Mouse (Mus musculus): ENCODE results near the gene 4933428M09Rik. TPM values are rescaled to one million over a fixed set of nuclear protein-coding genes. Genes with fewer than 3 reads are reported as not detected.

Gene 4933428M09Rik
- polyA plus RNA-seq, 1 experiment from 2014 or later = not detected

DNA sequence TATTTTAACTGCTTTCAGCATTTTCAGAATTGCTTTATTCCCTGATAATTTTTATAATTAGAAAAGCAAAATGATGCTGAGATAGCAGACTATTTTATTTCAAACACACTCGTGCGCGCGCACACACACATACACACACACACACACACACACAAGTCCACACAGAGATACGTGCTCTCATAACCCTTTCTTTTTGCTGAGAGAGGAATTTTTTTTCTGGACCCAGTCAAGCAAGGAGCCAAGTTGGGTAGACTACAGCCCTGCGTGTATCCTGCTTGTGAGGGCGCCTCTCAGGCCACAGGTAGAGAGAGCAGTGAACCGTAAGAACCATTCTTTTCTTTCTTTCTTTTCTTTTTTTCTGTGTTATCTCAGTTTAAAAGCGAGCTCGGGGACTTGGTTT is 38.7 kb downstream of the 4933428M09Rik start:
- Histone ChIP-seq H3K27me3 (ENCODE audit: control insufficient read depth, insufficient read depth, low read depth, low read length) (no peaks in the 10 kb centered on the region), H3K4me1 (replicated peaks; ENCODE audit: control insufficient read depth, insufficient read depth, low read length) (no peaks in the 10 kb centered on the region), H3K27ac (ENCODE audit: low read length) (peak overlapping the region; percentile 69), H3K9me3 (ENCODE audit: control insufficient read depth, low read length) (no peaks in the 10 kb centered on the region), H3K4me3 (ENCODE audit: low read length) (peak overlapping the region; percentile 49), H3K9ac (ENCODE audit: low read length) (peak overlapping the region; percentile 56), H3K36me3 (ENCODE audit: control insufficient read depth, insufficient read depth, low read length) (no peaks in the 10 kb centered on the region), H3K4me2 (ENCODE audit: low read depth, low read length) (peak overlapping the region; percentile 49)
- ATAC-seq (ENCODE audit: low read depth) = peak; percentile 52; the same call in 1 of the 2 replicates
- WGBS = 45% methylated on average over 10 of the region's 10 CpGs

DNA sequence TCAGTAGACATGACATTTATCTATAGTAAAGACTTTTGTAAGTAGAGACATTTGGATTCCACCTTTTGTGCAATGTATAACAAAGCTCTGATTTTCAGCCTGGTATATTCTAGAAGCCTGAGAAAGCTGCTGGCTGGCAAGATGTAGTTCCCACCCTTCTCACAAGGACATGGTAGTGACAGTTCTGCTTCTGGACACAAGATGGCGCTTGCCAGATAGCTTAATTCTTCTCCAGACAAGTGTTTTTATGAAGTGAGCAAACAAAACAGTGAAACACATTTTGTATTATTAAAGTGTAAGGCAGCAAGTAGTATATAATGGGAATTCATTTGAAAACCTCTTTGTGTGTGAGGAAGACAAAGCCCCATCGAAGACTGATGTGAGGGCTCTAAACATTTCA is 40.0 kb downstream of the 4933428M09Rik start:
- H3K27ac ChIP-seq (ENCODE audit: low read length) = no peak overlapping the region
- no peaks in the 10 kb centered on the region for H3K36me3 ChIP-seq (ENCODE audit: control insufficient read depth, insufficient read depth, low read length)
- H3K4me3 ChIP-seq (ENCODE audit: low read length) = no peak overlapping the region
- H3K4me2 ChIP-seq (ENCODE audit: low read depth, low read length) = no peak overlapping the region
- H3K9me3 ChIP-seq (ENCODE audit: control insufficient read depth, low read length) = no peaks in the 10 kb centered on the region
- 35% methylated on average over 2 of the region's 2 CpGs for WGBS
- no peaks in the 10 kb centered on the region for H3K27me3 ChIP-seq (ENCODE audit: control insufficient read depth, insufficient read depth, low read depth, low read length)
- H3K4me1 ChIP-seq (replicated peaks; ENCODE audit: control insufficient read depth, insufficient read depth, low read length) = no peaks in the 10 kb centered on the region
- no peak for ATAC-seq (ENCODE audit: low read depth)
- no peak overlapping the region for H3K9ac ChIP-seq (ENCODE audit: low read length)

DNA sequence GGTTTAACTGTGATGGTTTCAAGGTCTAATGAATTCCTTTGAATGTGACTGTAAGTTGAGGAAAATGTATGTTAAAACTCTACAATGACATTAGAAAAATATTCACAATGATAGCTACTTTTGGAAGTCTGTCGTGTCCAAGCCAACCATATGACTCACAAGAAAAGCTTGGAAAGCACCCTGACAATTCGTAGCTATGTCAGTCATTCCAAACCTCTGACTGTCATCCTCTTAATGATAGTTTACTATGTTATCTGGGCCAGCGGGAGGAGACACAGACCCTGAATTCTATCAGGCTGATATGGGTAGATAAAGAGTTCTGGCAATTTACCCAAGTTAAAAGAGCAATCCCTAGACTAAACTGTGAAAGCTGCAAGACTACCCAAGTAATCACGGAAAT is 41.8 kb downstream of the 4933428M09Rik start:
- Histone ChIP-seq H3K9ac (ENCODE audit: low read length) (no peak overlapping the region), H3K4me3 (ENCODE audit: low read length) (no peak overlapping the region), H3K4me2 (ENCODE audit: low read depth, low read length) (no peak overlapping the region), H3K36me3 (ENCODE audit: control insufficient read depth, insufficient read depth, low read length) (no peaks in the 10 kb centered on the region), H3K27ac (ENCODE audit: low read length) (no peak overlapping the region), H3K4me1 (replicated peaks; ENCODE audit: control insufficient read depth, insufficient read depth, low read length) (no peaks in the 10 kb centered on the region), H3K9me3 (ENCODE audit: control insufficient read depth, low read length) (no peaks in the 10 kb centered on the region), H3K27me3 (ENCODE audit: control insufficient read depth, insufficient read depth, low read depth, low read length) (no peaks in the 10 kb centered on the region)
- 49% methylated on average over 4 of the region's 4 CpGs for WGBS
- no peak for ATAC-seq (ENCODE audit: low read depth)

DNA sequence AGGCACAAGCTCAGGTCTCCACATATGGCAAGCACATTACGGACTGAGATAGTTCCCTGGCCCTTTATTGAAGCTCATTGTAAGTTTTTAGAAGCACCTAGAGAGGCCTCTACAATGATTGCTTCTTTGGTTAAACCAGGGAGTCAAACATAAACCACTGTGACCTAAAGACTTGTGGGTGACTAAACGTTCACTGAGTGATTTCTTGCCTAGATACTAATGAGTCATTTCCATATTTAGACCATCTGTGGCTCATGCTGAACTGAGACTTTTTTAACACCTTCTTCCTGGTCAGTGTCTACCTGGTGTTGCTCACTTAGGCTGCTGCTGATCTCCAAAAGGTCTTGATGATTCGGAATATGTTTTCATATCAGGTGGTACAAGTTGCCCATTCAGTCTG is 42.9 kb downstream of the 4933428M09Rik start:
- Histone ChIP-seq H3K9me3 (ENCODE audit: control insufficient read depth, low read length) (no peaks in the 10 kb centered on the region), H3K36me3 (ENCODE audit: control insufficient read depth, insufficient read depth, low read length) (no peaks in the 10 kb centered on the region), H3K4me1 (replicated peaks; ENCODE audit: control insufficient read depth, insufficient read depth, low read length) (no peaks in the 10 kb centered on the region), H3K4me3 (ENCODE audit: low read length) (no peak overlapping the region), H3K27ac (ENCODE audit: low read length) (no peak overlapping the region), H3K27me3 (ENCODE audit: control insufficient read depth, insufficient read depth, low read depth, low read length) (no peaks in the 10 kb centered on the region), H3K4me2 (ENCODE audit: low read depth, low read length) (no peak overlapping the region), H3K9ac (ENCODE audit: low read length) (no peak overlapping the region)
- ATAC-seq (ENCODE audit: low read depth) = no peak
- WGBS = 64% methylated on average over 3 of the region's 3 CpGs

Other genes with a start within 250 kb of the 4933428M09Rik start
- 0.23 and 0.25 TPM in 2 replicates for gene Serpina7, start 94.0 kb upstream of the 4933428M09Rik start, polyA plus RNA-seq (2015; fragmentation: Nextera tagmentation; extraction: Ambion mirVana)
- gene 4930513O06Rik, start 93.0 kb upstream of the 4933428M09Rik start, polyA plus RNA-seq (2015; fragmentation: Nextera tagmentation; extraction: Ambion mirVana) = not detected in 2 replicates
- 41.4 and 45.6 TPM in 2 replicates for gene Mum1l1, start 30.8 kb downstream of the 4933428M09Rik start, polyA plus RNA-seq (2015; fragmentation: Nextera tagmentation; extraction: Ambion mirVana)
- not detected in 2 replicates for gene Trap1a, start 154.5 kb downstream of the 4933428M09Rik start, polyA plus RNA-seq (2015; fragmentation: Nextera tagmentation; extraction: Ambion mirVana)